9 mouse cellular contexts compared by ENCODE assay signal in genomic region chr6:100380536-100380935, GRCm38 (mm10).
DNase-seq lines count a peak whose midpoint lies in the region; ATAC-seq lines count a peak whose summit lies in the region.
"Had no signal": no experiment of that assay in that cellular context is flagged by ENCODE, and none has a peak within 500 bp of the region (broad histone marks: within the 10 kb centered on the region; RNA-seq: fewer than 3 reads in every experiment).

No protein-coding gene starts in this region.

- H3K4me1 ChIP-seq in heart, embryonic 15.5 days (replicated peaks): peaks cover 7% of the 10 kb centered on the region
- peaks cover 32% of the 10 kb centered on the region for H3K4me1 ChIP-seq in hindbrain, embryonic 12.5 days
- H3K4me1 ChIP-seq in midbrain, embryonic 16.5 days (ENCODE audit: control insufficient read depth, insufficient read depth, low read length): peaks cover 18% of the 10 kb centered on the region

- no peak overlapping the region for H3K27ac ChIP-seq in heart, embryonic 15.5 days
- H3K27ac ChIP-seq in hindbrain, embryonic 12.5 days: peak overlapping the region; percentile 55
- no peak overlapping the region for H3K27ac ChIP-seq in midbrain, embryonic 16.5 days (ENCODE audit: low read length)

- 0 out of 2 replicates have a peak, but pooled peaks cover 7% of the 10 kb centered on the region for H3K27me3 ChIP-seq in heart, embryonic 15.5 days
- H3K27me3 ChIP-seq in hindbrain, embryonic 12.5 days: 0 out of 2 replicates have a peak, but pooled peaks cover 3% of the 10 kb centered on the region
- H3K27me3 ChIP-seq in midbrain, embryonic 16.5 days (ENCODE audit: control insufficient read depth, insufficient read depth, low read depth, low read length): no peaks in the 10 kb centered on the region

- ATAC-seq in heart, embryonic 15.5 days (replicated peaks; ENCODE audit: insufficient number of reproducible peaks, insufficient read depth, low FRiP score, low read depth): peak; percentile 44; the same call in 1 of the 2 replicates
- ATAC-seq in hindbrain, embryonic 12.5 days (ENCODE audit: low FRiP score): peak; percentile 70
- peak; percentile 78 for ATAC-seq in midbrain, embryonic 16.5 days

- no peaks in the 10 kb centered on the region for H3K36me3 ChIP-seq in heart, embryonic 15.5 days
- no peaks in the 10 kb centered on the region for H3K36me3 ChIP-seq in hindbrain, embryonic 12.5 days
- no peaks in the 10 kb centered on the region for H3K36me3 ChIP-seq in midbrain, embryonic 16.5 days (ENCODE audit: control insufficient read depth, insufficient read depth, low read length)

- DNase-seq in heart, adult 18-20 months: no peak
- peak; percentile 35 for DNase-seq in brain, adult 2 months (ENCODE audit: low read depth, low spot score)
- no peak for DNase-seq in c-Kit-positive CD71-positive TER-119-positive erythroid progenitor cells, embryonic 14.5 days (ENCODE audit: low spot score)
- no peak for DNase-seq in gastrocnemius, postnatal 36 days
- no peak for DNase-seq in adipocyte (ENCODE audit: low spot score)
- DNase-seq: thymus, adult 18-20 months had no signal

- H3K9me3 ChIP-seq in heart, embryonic 15.5 days (replicated peaks): no peaks in the 10 kb centered on the region
- H3K9me3 ChIP-seq in hindbrain, embryonic 12.5 days (replicated peaks): 0 out of 2 replicates have a peak, but pooled peaks cover 4% of the 10 kb centered on the region
- H3K9me3 ChIP-seq in midbrain, embryonic 16.5 days (replicated peaks; ENCODE audit: control insufficient read depth, low read length, poor library complexity, severe bottlenecking): no peaks in the 10 kb centered on the region

- WGBS in heart, embryonic 15.5 days: 20% methylated on average over 6 of the region's 6 CpGs
- 19% methylated on average over 6 of the region's 6 CpGs for WGBS in hindbrain, embryonic 12.5 days
- WGBS in midbrain, embryonic 16.5 days: 16% methylated on average over 6 of the region's 6 CpGs

- intact Hi-C loops in gastrocnemius, postnatal 36 days (cut with DNase I): no loop called here

- no peak overlapping the region for H3K4me2 ChIP-seq in heart, embryonic 15.5 days
- no peak overlapping the region for H3K4me2 ChIP-seq in hindbrain, embryonic 12.5 days (replicated peaks)
- peak overlapping the region; percentile 20 for H3K4me2 ChIP-seq in midbrain, embryonic 16.5 days (ENCODE audit: low read length)

- no peak overlapping the region for H3K9ac ChIP-seq in heart, embryonic 15.5 days
- H3K9ac ChIP-seq in hindbrain, embryonic 12.5 days: no peak overlapping the region
- H3K9ac ChIP-seq in midbrain, embryonic 16.5 days (ENCODE audit: low read depth, low read length): no peak overlapping the region

- H3K4me3 ChIP-seq in heart, embryonic 15.5 days: no peak overlapping the region
- no peak overlapping the region for H3K4me3 ChIP-seq in hindbrain, embryonic 12.5 days
- no peak overlapping the region for H3K4me3 ChIP-seq in midbrain, embryonic 16.5 days (ENCODE audit: low read depth, low read length)
